Mouse (Mus musculus): ENCODE results near the gene E130218I03Rik.

The E130218I03Rik gene

DNA sequence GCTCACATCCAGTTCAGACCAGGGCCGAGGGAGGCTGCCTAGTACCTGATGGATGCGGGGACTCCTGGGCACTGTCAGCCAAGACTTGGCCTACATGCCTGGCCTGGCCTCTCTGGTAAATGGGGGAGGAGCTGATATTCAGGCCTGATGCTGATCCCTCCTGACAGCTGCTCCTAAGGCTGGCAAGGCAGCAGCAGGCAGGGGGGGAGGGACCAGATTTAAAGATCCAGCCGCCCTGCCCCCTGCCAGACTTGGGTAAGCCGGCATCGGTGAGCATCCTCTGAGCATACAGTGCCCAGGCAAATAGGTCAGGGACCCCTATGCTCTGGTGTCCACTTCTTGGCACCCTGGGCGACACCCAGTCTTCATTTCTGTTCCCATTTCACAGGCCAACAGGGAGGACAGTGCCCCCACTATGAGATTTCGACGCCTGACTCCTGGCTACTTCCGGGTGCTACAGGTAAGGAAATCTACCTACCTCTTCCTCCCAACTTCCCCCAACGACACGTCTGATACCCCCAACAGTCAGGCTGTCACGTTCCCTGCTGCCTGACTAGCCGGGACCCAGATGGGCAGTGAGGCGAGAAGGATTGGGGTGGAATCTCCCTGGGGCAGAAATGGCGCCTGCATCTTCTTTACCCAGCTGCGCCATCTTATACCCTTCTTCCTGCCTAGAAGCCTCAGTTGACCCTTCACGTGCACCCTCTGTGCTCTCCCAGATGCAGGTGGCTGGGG lies at the start of gene E130218I03Rik:
Gene E130218I03Rik (plus strand): TSS at position 147 of the 735 bp plus-strand sequence.
- DNase-seq (ENCODE audit: low spot score in 2 of 2), result no peak

DNA sequence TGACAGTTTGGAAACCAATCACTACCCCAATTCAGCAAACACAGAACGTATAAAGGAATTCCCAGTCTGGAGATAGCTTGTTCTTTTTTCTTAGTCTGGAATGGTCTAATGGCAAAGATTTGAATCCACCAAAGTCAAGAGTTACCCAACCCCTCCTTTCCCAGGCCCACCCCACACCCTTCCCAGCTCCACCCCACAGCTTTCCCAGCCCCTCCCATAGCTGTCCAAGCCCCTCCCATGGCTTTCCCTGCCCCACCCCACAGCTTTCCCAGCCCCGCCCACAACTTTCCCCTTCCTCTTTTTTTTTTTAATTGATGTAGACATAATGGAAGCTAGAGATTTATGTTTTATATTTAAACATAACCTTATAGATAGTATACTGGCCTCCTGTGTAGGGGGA lies 44.1 kb upstream of the E130218I03Rik start:
- DNase-seq (ENCODE audit: low spot score in 2 of 2), result no peak

DNA sequence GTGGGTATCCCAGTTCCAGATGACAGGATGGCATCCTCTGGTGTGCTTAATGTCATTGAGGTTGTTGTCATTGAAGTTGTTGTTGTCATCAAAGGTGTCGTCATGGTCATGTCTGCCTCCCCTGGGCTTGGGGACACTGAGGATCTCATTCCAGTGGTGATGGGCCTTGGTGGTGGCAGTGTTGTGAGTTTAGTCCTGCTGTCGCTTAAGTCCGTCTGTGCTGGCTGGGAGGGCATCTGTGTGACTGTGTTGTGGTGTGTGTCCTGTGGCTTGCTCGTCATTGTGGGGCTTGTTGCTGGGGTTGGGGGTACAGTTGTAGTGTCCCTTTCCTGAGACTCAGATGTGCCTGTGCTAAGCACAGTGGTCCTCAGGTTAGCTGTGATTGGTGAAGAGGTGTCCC lies 40.6 kb upstream of the E130218I03Rik start, which contains the start of gene Gm7534:
Gene Gm7534 (minus strand): TSS at position 101 of the 400 bp plus-strand sequence.
- DNase-seq (ENCODE audit: low spot score in 2 of 2), result no peak

DNA sequence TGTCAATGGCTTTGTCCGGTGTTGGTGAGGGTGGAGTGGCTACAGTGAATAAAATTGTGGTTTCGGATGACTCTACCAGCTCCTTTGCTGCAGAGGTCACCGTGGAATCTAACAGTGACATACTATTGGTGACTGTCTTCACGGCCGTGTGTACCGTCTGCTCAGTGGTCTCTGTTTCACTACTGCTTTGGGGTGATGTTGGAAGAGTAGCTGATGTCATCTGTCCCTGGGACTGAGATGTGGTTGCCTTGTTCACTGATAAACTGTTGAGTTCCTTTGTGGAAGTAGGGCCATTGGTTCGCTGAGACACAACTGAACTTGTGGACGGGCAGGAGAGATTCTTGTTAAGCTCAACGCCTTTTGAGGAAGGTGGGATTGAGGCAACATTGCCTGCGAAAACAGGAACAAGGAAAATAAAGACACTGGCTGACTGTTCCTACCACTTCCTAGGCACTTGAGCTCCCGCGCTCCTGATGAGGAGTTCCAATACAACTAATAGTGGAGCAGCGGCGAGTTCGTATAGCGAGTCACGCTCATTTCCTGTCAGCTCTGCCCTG lies 40.0 kb upstream of the E130218I03Rik start:
- no peak for DNase-seq (ENCODE audit: low spot score in 2 of 2)

DNA sequence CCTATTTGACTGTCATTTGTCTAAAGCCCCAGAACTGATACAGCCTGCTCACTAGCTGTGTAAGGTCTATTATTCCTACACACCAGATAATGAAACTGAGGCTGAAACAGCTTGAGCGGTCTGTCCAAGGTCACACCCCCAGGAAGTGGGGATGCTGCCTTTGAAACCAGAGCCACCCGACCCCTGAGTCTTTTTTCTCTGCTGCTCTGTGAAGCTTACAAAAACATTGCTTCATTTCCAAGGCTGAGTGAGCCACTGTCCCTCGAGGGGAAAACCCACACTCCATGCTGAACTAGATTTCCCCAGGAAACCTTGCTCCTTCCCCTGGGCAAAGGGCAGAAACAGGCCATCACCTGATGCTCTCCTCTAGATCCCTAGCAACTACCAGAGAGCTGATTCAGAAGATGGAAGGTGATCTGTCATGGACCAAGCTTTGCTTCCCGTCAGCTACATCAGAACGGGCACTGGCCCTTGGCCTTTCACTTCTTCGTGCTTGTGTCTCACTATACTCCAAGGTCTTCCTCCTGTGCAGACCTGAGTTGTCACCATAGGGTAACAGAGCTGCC lies 36.9 kb upstream of the E130218I03Rik start:
- no peak for DNase-seq (ENCODE audit: low spot score in 2 of 2)

DNA sequence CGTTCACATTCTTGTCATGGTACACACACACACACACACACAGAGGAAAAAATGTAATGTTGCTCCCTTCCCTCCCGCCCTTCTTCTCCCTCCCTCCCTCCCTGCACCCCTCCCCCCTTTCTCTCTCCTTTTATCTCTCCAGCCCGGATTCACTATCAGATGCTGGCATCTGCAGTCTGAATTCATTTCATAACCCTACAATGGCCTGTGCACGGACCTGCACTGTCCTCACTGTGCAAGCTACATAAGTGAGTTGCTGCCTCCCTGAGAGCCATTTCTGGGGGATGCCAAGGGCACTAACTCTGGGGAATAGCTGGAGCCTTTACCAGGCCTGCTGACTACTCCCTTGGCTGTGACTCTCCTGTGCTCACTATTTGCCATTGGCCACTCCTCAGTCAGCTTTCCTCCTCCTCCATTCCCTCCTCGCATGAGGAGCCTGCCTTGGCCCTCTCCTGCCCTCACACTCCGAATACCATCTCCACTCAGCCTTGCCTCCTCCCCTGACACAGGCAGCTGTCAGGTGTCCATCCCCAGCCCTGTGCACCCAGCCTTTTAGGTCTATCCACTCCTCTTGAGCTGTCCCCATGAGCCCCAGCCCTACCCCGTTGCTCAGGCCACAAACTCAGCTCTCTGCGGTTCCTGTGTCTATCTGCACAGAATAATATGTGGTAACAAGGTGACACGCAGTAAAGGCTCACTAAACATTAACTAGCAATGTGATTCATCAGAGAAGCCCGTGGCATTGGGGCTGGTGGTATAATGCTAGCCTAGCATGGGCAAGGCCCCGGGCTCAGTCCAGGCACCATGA lies 20.5 kb upstream of the E130218I03Rik start:
- DNase-seq (ENCODE audit: low spot score in 2 of 2), result no peak

DNA sequence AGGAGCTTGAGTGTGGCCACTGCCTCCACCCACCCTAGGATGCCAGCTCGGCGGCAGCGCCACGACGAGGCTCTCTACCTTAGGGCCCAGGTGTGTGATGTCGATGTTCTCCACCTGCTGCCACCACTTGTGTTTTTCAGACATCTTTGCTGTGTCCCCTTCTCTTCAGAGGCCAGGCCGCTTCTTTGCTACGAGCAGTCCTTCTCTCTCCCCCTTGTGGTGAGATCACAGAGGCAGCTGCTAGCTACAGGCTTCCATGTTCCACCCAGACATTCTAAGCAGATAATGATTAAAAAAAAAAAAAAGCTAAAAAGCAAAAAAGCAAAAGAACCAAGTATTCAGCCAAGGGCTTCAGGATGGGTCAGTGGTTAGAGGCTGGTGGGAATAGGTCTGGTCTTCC lies 16.3 kb upstream of the E130218I03Rik start, which contains the start of gene Catsper4:
Gene Catsper4 (minus strand): TSS at position 190 of the 400 bp plus-strand sequence.
- no peak for DNase-seq (ENCODE audit: low spot score in 2 of 2)

DNA sequence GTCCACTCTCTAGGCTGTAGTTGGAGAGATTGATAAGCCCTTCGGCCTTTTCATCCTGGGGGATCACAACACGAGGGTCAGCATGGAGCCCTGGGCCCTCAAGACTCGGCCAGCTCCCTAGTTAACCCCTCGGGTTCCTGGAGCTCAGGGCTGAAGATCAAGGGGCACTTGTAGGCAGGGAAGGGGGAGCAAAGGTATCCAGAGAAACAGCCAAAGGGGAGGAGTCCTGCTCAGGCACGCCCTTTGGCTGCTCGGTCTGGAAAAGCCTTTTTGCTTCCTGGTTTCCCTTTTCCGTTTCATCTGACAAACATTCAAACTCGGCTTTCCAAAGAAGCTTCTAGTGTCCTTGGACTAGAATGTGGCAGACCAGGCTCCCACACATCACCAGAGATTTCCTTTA lies 13.0 kb upstream of the E130218I03Rik start:
- no peak for DNase-seq (ENCODE audit: low spot score in 2 of 2)

DNA sequence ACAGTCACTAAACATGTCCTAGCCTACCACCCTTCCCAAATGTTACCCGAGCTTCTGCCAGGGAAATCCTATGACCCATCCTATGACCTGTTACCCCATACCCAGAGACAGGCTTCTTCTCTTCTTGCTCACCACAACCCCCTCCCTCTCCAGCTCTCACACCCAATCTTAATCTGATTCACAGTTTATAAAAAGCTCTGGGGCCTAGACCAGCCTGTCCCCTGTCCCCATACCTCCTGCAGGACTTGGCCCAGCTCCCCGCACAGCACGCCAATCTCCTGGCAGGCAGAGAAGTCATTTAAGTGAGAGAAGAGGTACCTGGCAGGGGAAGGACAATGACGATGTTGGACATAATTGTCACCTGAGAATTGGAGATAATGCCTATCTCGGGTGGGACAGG lies 8.6 kb upstream of the E130218I03Rik start:
- no peak for DNase-seq (ENCODE audit: low spot score in 2 of 2)

DNA sequence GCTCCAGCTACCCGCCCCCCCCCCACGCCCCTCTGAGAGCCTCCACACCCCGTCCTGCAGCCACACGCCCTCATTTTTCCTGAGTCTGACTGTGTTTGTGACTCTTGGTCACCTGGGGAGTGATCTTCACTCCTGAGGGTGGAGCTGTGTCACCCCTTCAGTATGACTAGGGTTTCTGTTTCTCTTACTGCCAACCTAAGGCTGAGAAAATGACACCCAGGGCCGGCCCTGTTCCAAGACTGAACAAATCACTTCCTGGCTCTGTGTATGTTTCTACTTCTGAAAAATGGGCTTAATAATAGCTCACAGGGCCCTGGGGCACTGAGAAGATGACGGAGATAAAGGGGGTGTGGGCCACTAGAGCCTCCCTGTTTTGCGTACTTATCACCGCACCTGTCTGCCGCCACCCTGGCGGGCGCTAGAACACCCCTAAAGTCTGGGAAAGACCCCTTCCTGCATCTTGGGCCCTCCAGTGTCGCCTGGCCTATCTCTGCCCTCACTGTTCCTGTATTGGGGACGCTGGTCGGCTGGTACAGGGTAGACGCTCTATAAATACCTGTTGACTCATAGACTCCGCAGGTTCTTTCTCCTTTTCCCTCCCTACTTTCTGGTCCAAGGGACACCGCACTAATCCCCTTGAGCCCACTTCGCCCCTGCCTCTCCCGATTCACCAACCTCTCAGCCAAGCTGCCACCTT lies 5.7 kb upstream of the E130218I03Rik start:
- no peak for DNase-seq (ENCODE audit: low spot score in 2 of 2)

DNA sequence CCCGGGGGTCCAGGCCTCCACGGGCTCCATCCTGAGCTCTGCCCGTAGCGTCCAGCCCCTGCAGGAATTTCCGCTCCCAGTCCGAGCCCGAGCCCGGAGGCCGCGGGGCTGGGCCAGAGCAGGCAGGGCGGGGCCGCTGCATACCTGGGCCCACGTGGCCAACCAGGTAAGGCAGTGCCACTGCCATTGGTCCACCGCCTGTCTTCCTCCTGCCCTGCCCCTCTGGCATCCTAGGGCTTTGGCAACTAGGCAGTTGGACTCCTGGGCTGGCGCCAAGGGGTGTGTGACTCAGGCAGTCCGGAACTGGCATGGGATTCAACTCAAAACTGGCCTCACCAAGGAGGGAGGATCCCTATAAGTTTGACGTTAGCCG lies 5.2 kb upstream of the E130218I03Rik start, which contains the start of gene Cnksr1:
Gene Cnksr1 (minus strand): TSS at position 121 of the 373 bp plus-strand sequence.
- no peak for DNase-seq (ENCODE audit: low spot score in 2 of 2)

DNA sequence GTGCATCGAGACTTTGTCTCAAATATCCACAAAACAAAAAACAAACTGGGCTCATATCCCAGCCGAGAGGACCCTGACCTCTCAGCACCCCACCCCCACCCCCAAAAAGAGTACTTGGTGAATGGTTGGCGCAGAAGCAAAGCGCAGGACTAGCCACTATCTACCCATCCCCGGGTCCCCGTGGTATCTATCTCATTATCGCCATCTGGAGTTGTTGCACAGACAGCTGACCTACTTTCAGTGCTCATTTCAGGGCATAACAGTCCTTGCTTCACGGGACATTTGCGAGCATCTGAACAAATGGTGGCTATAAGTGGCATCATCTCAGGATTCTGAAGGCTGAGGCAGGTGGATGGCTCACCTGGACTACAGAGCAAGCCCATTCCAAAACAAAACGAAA lies 4.8 kb upstream of the E130218I03Rik start:
- no peak for DNase-seq (ENCODE audit: low spot score in 2 of 2)

DNA sequence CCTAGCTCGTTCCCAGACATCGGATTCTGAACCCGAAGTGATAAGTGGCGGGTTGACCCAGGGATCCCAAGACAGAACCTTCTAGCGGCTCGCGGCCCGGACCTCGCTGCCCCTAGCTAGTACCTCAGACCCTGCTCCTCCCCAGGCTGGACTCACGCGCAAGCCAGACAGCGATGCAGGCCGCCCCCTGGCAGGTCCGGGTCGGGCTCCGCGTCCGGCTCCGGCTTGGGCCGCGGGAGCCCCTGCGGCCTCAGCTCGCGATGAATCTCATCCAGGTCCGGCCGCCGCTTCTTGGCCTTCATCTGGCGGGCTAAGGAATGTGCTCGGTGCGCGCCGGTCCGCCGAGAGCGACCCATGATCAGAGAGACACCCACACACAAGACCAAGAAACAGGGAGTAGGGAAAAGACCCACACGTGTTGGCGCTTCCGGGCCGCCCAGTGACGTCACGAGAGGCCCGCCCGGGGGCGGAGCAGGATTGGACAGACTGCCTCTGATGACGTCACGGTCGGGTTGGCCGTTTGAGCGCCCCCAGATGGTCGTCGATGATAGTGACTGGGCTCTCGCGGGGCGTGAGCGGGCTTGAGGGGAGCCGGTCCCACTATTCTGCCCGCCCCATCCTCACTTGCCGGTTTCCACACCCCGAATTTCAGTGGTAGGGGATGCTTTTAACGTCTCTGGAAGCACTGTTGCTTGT lies 1.8 kb downstream of the E130218I03Rik start, which contains the start of gene Zfp593:
Gene Zfp593 (minus strand): TSS at position 445 of the 696 bp plus-strand sequence.
- DNase-seq (ENCODE audit: low spot score in 2 of 2), result peak; percentile 91 to 94

DNA sequence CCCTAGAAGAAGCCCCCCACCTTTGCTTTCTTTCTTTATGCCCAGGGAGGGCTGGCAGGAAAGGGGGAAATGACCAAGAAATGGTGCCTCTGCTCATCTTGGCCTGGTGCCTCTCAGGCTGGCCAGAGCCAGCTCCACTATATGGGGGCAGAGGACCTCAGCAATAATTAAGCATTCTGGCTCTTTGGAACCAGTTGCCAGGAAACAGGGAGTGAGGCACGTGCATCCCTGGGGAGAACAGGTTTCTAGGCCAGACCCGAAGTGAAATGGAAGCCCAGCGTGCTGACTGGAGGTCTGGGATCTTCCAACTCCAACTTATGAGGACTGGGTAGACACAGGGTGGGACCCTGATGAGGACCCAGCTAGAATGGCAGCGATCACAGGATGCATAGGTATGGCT lies 2.8 kb downstream of the E130218I03Rik start:
- no peak for DNase-seq (ENCODE audit: low spot score in 2 of 2)

DNA sequence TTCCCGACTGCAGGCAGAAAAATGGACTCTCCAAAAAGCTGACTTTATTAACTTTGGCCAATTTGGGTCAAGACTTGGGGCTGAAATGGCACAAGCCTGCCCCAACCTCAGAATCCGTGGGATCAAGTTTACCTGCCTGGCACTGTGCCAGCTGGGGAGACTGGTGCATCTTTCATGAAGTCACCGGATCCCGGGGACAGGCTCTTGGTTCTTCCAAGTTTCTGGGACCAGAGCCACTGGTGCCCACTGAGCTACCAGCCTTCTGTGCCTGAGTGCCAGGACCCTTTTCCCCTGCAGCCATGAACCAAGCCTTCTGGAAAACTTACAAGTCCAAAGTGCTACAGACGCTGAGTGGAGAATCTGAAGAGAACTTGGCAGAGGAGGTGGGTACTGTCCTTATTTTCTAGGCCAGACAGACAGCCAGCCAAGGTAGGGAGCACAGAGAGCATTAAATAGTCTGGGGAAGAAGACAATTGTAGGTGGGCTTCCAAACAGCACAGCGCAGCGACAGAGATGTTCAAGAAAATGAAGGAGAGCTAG lies 3.3 kb downstream of the E130218I03Rik start, which contains the start of gene Gm30191:
Gene Gm30191 (plus strand): TSS at position 217 of the 540 bp plus-strand sequence.
- no peak for DNase-seq (ENCODE audit: low spot score in 2 of 2)

DNA sequence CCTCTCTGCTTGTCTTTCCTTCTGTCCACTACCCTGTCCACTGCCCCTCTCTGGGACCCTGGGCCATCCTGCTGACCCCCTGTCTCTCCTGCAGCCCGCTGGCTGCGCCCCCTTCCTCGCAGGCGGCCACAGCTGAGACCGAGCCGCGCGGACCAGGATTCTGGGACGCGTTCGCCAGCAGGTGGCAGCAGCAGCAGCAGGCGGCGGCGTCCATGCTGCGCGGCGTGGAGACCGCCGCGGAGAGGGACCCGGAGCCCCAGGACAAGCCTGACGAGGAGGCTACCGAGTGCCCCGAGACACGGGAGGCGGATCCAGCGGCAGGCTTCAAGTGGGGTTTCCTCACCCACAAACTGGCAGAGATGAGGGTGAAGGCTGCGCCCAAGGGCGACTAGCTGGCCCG lies 6.2 kb downstream of the E130218I03Rik start:
- DNase-seq (ENCODE audit: low spot score in 2 of 2), result peak in 1 of 2 experiments; percentile 65

DNA sequence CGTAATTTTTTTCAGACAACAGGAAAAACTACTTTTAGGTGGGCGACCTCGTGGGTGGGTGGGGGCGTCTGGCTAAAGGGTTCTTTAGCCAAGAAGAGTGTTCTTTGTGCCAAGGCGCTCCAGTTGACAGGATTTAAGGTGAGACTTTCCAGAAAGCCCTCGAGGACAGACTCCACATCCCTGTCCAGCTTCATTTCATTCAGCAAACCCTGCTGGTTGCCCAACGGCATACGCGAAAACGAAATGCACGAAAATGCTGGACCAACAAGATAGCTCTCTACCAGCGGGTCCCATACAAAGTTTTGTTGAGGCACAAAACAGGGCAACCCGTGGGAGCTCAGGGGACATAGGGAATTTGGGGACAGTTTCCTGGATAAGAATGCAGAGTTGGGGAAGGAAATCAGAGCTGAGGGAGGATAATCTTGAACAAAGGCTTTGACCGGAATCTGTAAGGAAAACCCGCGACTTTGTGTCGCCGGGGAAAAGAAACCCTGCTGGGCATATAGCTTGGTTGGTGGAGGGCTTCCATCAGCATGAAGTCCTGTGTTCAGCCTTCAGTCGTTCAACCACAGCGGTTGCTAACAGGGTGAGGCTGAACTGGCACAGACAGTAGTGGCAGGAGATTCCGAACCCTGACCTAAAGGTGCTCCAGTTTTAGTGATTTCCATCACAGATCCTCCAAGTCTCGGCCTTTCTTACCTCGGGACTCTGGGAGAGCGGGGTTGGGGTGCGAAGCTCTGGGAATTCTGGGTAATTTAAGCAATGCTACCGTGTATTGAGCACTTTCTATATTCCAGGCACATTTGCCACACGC lies 6.9 kb downstream of the E130218I03Rik start:
- DNase-seq (ENCODE audit: low spot score in 2 of 2), result no peak

DNA sequence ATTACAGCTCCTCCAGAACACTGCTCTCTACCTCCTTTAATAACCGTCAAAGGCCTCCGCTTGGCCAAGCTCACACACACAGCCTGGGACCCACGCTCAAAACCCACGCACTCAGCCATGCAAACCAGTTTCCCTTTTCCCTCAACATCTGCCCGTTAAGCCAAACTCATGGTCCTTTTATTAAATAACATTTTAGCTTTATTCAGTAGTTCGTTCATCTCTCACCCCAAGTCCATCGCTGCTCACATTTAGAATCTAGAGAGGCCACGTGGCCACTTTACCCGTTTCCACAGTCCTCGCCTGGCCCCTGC lies 7.4 kb downstream of the E130218I03Rik start:
- no peak for DNase-seq (ENCODE audit: low spot score in 2 of 2)

DNA sequence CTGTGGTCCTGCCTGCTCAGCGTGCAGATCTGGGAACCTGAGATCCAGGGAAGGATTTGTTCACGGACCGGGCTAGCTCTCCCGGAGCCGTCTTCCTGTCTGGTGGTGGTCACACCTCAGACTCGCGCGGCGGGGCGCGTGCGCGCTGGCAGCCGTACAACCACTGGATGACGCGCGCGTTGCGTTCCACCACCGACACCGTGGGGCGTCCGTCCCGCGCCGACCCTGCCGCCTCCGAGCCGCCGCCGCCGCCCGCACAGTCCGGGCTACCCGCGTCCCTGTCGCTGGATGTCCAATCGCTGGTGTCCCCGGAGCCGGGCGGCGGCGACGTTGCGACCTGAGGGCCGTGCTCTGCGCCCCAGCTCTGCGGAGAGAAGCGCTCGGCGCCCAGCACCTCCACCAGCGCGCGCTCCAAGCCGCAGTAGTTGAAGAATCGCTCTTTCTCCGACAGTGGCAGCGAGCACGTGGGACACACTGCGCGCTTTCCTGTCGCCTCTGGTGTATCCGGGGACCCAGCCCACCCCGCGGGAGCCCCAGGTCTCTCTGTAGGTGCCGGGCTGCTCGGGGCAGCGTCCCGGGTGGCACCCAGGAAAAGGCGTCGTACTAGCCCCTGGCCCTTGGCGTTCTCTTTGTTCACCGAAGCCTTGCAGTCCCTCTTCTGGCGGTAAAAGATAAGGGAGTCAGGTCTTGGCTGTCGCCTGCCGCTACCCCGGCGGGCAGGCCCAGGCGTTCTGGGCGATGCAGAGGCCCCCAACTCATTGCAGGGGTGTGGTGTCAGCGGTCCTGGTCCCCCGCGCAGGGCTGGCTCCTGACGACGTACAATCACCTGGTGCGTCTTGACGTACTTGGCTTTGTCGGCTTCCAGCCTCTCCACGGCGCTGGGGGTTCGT lies 8.0 kb downstream of the E130218I03Rik start:
- peak; percentile 33 to 45 for DNase-seq (ENCODE audit: low spot score in 2 of 2)
